Mouse (Mus musculus) intestine, embryonic 16.5 days (tissue): ENCODE measurements around the gene Rai1. TPM values are rescaled to one million over a fixed set of nuclear protein-coding genes. Genes with fewer than 3 reads are reported as not detected.
A peak's percentile ranks its signal among the peaks of the same experiment; 100 is the strongest.

Source experiments
- ATAC-seq: fragments of 200-750 bp; cut with Nextera tagmentation; 2 replicates; pipeline ENCODE4 v1.8.0; 2017; ENCODE audit warnings: moderate TSS enrichment, moderate library complexity
- H3K27ac ChIP-seq: fragments of 300-500 bp; sonication (generic); 2 replicates; pipeline ENCODE4 v1.5.1; 2014; ENCODE audit warnings: mild to moderate bottlenecking, low read length
- H3K27me3 ChIP-seq: fragments of 300-500 bp; sonication (generic); replicated peaks from 2 replicates; pipeline ENCODE4 v1.6.1; 2014; ENCODE audit warnings: low read length, control low read depth, mixed read lengths; ENCODE audit not compliant: control insufficient read depth, insufficient read depth
- H3K36me3 ChIP-seq: fragments of 300-500 bp; sonication (generic); 2 replicates; pipeline ENCODE4 v1.6.1; 2014; ENCODE audit warnings: low read length, control low read depth; ENCODE audit not compliant: control insufficient read depth, insufficient read depth
- H3K4me1 ChIP-seq: fragments of 300-500 bp; sonication (generic); 2 replicates; pipeline ENCODE4 v1.6.1; 2014; ENCODE audit warnings: low read length, control low read depth, mixed read lengths; ENCODE audit not compliant: control insufficient read depth, insufficient read depth
- H3K4me2 ChIP-seq: fragments of 300-500 bp; sonication (generic); 2 replicates; pipeline ENCODE4 v1.6.1; 2014; ENCODE audit warnings: low read depth, low read length, control low read depth
- H3K4me3 ChIP-seq: fragments of 300-500 bp; sonication (generic); 2 replicates; pipeline ENCODE4 v1.5.1; 2014; ENCODE audit warnings: mild to moderate bottlenecking, low read length
- H3K9ac ChIP-seq: fragments of 300-500 bp; sonication (generic); 2 replicates; pipeline ENCODE4 v1.6.1; 2014; ENCODE audit warnings: low read depth, low read length
- H3K9me3 ChIP-seq: fragments of 300-500 bp; sonication (generic); 2 replicates; pipeline ENCODE4 v1.6.1; 2016; ENCODE audit warnings: low read length, control low read depth; ENCODE audit not compliant: control insufficient read depth
- whole genome bisulfite sequencing: fragments of 180-500 bp; shearing (Covaris S2); extraction: QIAGEN DNeasy Blood & Tissue Kit; methylation state at CpG from one replicate; pipeline ENCODE4 v1.1.7; 2014; 5-methylcytosine and 5-hydroxymethylcytosine counted together
- polyA plus RNA-seq: library from polyadenylated mRNA; unstranded; fragments of >200 nt; fragmentation: Nextera tagmentation; extraction: Ambion mirVana; gene quantifications from 2 replicates; pipeline ENCODE4 v1.2.1, GENCODE M21; 2015

Gene Rai1
- polyA plus RNA-seq, 1 experiment from 2014 or later = 12.4 TPM

- H3K4me3 ChIP-seq = no peak overlapping the region
- H3K9ac ChIP-seq = no peak overlapping the region
- no peak for ATAC-seq
- H3K4me2 ChIP-seq = no peak overlapping the region
- H3K36me3 ChIP-seq = no peaks in the 10 kb centered on the region
- peaks cover 34% of the 10 kb centered on the region for H3K4me1 ChIP-seq
- H3K27ac ChIP-seq = no peak overlapping the region
- no peaks in the 10 kb centered on the region for H3K9me3 ChIP-seq
- H3K27me3 ChIP-seq = no peaks in the 10 kb centered on the region
Observed at GRCm38 (mm10) chr11:60137170-60137569, 32.4 kb downstream of the Rai1 start.

DNA sequence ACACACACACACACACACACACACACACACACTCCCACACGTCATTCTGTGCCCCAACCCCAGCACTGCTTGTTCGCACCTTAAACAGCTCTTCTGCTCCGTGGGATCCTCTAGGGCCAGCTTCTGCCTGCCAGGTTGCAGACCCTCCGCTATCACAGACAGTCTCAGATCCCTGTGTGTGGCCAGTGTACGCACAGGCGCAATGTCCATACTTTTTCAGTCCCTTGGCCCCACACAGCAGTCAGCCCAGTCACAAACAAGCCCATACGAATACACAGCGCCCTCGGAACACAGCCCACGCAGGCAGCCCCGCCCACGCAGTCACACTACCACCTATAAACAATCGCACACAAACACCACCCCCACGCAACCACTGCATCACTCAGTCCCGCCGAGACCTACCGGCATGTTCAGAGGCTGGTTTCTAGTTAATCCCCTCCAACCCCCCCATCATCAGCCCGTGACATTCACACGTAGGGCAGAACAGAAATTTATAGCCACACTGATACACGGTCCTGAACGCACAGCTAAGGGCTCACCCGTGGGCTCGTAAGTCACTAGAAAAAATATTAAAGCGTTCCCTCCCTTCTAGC, 34.4 kb downstream of the Rai1 start:
- peaks cover 35% of the 10 kb centered on the region for H3K4me1 ChIP-seq
- H3K4me2 ChIP-seq = peak overlapping the region; percentile 98
- H3K9ac ChIP-seq = peak overlapping the region; percentile 77
- peak overlapping the region; percentile 71 for H3K4me3 ChIP-seq
- H3K27me3 ChIP-seq = no peaks in the 10 kb centered on the region
- 6% methylated on average over 24 of the region's 24 CpGs for WGBS
- no peaks in the 10 kb centered on the region for H3K36me3 ChIP-seq
- peak; percentile 37 for ATAC-seq
- H3K9me3 ChIP-seq = no peaks in the 10 kb centered on the region
- peak overlapping the region; percentile 68; the same call in 1 of the 2 replicates for H3K27ac ChIP-seq

DNA sequence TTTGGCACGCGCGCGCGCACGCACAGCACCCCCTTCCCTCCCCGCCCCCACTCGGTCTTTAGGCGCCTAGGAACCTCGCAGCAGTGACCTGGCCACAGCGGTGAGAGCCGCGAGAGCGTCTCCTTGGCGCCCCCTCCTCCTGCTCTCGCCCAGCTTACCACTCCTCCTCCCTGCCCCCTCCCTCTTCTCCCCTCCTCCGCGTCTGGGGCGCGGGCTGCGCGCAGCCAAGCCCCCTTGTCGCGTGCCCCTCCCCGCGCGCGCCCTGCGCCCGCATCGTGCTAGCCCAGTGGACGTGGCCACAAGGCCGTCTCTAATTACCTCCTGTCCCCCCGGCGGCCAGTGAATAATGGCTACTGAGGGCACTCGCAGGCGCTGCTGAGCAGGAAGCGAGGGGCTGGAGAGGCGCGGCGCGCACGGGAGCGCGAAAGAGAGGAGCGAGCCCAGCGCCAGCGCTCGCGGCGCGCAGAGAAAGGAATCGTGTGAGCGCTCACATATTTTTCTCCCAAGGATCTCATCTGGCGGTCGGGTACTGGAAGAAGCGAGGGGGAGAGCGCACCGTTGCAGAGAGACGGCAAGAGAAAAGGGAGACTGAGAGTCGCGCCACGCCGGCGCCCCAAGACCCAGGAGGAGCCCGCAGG, 35.0 kb downstream of the Rai1 start:
- under 1% methylated on average over 65 of the region's 66 CpGs for WGBS
- Histone ChIP-seq H3K4me2 (peak overlapping the region; percentile 98), H3K4me1 (peaks cover 35% of the 10 kb centered on the region), H3K27ac (peak overlapping the region; percentile 68), H3K4me3 (peak overlapping the region; percentile 71), H3K9ac (peak overlapping the region; percentile 77), H3K27me3 (no peaks in the 10 kb centered on the region), H3K36me3 (no peaks in the 10 kb centered on the region), H3K9me3 (no peaks in the 10 kb centered on the region)
- ATAC-seq = peak; percentile 65

GRCm38 (mm10) chr11:60140586-60141284, 35.9 kb downstream of the Rai1 start:
- peaks cover 37% of the 10 kb centered on the region for H3K4me1 ChIP-seq
- H3K27ac ChIP-seq = peak overlapping the region; percentile 68; the same call in 1 of the 2 replicates
- no peaks in the 10 kb centered on the region for H3K9me3 ChIP-seq
- no peaks in the 10 kb centered on the region; the same call in 1 of the 2 replicates for H3K36me3 ChIP-seq
- no peaks in the 10 kb centered on the region for H3K27me3 ChIP-seq
- no peak for ATAC-seq
- H3K4me2 ChIP-seq = peak overlapping the region; percentile 98
- peak overlapping the region; percentile 71 for H3K4me3 ChIP-seq
- H3K9ac ChIP-seq = peak overlapping the region; percentile 77
- 9% methylated on average over 23 of the region's 32 CpGs for WGBS

DNA sequence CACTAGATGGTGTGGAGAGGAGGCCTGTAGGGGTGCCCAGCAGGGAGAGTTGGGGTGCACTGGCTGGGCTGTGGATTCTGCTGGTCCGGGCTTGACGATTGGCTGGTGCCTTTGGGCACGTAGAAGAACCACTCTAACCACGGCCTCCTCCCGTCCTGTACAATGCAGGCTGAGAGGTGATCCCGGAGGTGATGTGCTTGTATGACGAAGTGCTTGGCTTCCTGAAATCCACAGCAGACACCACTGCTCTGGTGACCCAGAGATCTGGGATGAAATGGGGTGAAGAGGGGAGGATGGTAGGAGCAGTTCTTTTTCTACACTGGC, 36.4 kb downstream of the Rai1 start:
- Histone ChIP-seq H3K9me3 (no peaks in the 10 kb centered on the region), H3K27me3 (no peaks in the 10 kb centered on the region), H3K27ac (no peak overlapping the region), H3K36me3 (no peaks in the 10 kb centered on the region; the same call in 1 of the 2 replicates), H3K4me3 (peak overlapping the region; percentile 33), H3K4me2 (peak overlapping the region; percentile 98), H3K9ac (peak overlapping the region; percentile 52), H3K4me1 (peaks cover 41% of the 10 kb centered on the region)
- ATAC-seq = no peak
- 27% methylated on average over 7 of the region's 7 CpGs for WGBS

- H3K4me1 ChIP-seq = peaks cover 41% of the 10 kb centered on the region
- ATAC-seq = no peak
- no peaks in the 10 kb centered on the region for H3K9me3 ChIP-seq
- H3K4me2 ChIP-seq = no peak overlapping the region
- 68% methylated on average over 4 of the region's 4 CpGs for WGBS
- no peak overlapping the region for H3K9ac ChIP-seq
- no peaks in the 10 kb centered on the region for H3K27me3 ChIP-seq
- no peak overlapping the region for H3K27ac ChIP-seq
- no peak overlapping the region for H3K4me3 ChIP-seq
- no peaks in the 10 kb centered on the region; the same call in 1 of the 2 replicates for H3K36me3 ChIP-seq
Observed at GRCm38 (mm10) chr11:60143086-60143485, 38.3 kb downstream of the Rai1 start.

- WGBS = 74% methylated on average over 4 of the region's 4 CpGs
- peak; percentile 41; the same call in 1 of the 2 replicates for ATAC-seq
Observed at GRCm38 (mm10) chr11:60146170-60146569, 41.4 kb downstream of the Rai1 start.

GRCm38 (mm10) chr11:60148591-60148990, 43.8 kb downstream of the Rai1 start:
- no peak overlapping the region for H3K4me2 ChIP-seq
- no peak overlapping the region for H3K9ac ChIP-seq
- H3K36me3 ChIP-seq = no peaks in the 10 kb centered on the region; the same call in 1 of the 2 replicates
- H3K27me3 ChIP-seq = no peaks in the 10 kb centered on the region
- H3K4me1 ChIP-seq = peaks cover 6% of the 10 kb centered on the region; the same call in 1 of the 2 replicates
- no peak overlapping the region for H3K27ac ChIP-seq
- no peak overlapping the region for H3K4me3 ChIP-seq
- 75% methylated on average over 5 of the region's 5 CpGs for WGBS
- H3K9me3 ChIP-seq = no peaks in the 10 kb centered on the region
- ATAC-seq = no peak

More at GRCm38 (mm10) chr11:60146170-60146569, 41.4 kb downstream of the Rai1 start:
- no peaks in the 10 kb centered on the region; the same call in 1 of the 2 replicates for H3K36me3 ChIP-seq
- no peak overlapping the region for H3K4me2 ChIP-seq
- peaks cover 22% of the 10 kb centered on the region for H3K4me1 ChIP-seq
- no peaks in the 10 kb centered on the region for H3K27me3 ChIP-seq
- no peak overlapping the region for H3K27ac ChIP-seq
- no peak overlapping the region for H3K4me3 ChIP-seq
- no peak overlapping the region for H3K9ac ChIP-seq
- no peaks in the 10 kb centered on the region for H3K9me3 ChIP-seq

DNA sequence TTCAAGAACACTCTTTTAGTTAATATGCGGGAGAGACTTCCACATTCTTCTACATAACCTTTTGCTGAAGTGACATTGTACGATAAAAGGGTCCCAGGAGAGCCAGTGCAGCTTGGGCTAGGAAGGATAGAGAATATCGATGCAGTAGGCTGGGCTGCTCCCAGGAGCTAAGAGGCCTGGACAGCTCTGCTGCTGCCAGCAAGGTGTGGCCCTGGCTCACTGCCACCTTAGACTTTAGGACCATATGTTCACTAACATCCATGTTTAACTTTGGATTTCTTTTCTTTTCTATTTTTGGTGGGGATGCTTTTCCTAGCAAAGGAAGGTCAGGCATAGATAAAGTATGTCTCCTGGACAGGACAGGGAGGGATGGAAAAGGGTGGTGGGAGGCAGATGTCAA, 44.3 kb downstream of the Rai1 start:
- H3K4me3 ChIP-seq = no peak overlapping the region
- no peak overlapping the region for H3K4me2 ChIP-seq
- 66% methylated on average over 3 of the region's 3 CpGs for WGBS
- no peak for ATAC-seq
- H3K27ac ChIP-seq = no peak overlapping the region
- peaks cover 6% of the 10 kb centered on the region; the same call in 1 of the 2 replicates for H3K4me1 ChIP-seq
- no peak overlapping the region for H3K9ac ChIP-seq
- H3K36me3 ChIP-seq = no peaks in the 10 kb centered on the region; the same call in 1 of the 2 replicates
- H3K27me3 ChIP-seq = no peaks in the 10 kb centered on the region
- no peaks in the 10 kb centered on the region for H3K9me3 ChIP-seq
